Mouse (Mus musculus): ENCODE results near the gene Tlr7. TPM values are rescaled to one million over a fixed set of nuclear protein-coding genes. Genes with fewer than 3 reads are reported as not detected.
A peak's percentile ranks its signal among the peaks of the same experiment; 100 is the strongest.
"Not testable (repeated sequence)": the region's sequence is repeated elsewhere in the genome, so short reads cannot be mapped to it uniquely, and the experiment has no call there.

Gene Tlr7
- total RNA-seq, 2 experiments from 2014 or later, result 4.0 to 4.9 TPM

GRCm38 (mm10) chrX:167302061-167302460 lies 28.3 kb downstream of the Tlr7 start:
- DNase-seq (ENCODE audit: low spot score in 2 of 2), result not testable (repeated sequence)

- DNase-seq (ENCODE audit: low spot score in 2 of 2), result peak; percentile 37 to 80
These were observed 53.4 kb downstream of the Tlr7 start for GRCm38 (mm10) chrX:167276953-167277352.

GRCm38 (mm10) chrX:167276551-167276950 lies 53.8 kb downstream of the Tlr7 start:
- peak in 1 of 2 experiments; percentile 1 for DNase-seq (ENCODE audit: low spot score in 2 of 2)

GRCm38 (mm10) chrX:167264086-167264485 lies 66.3 kb downstream of the Tlr7 start, which contains the start of gene Tlr8:
TSS of gene Tlr8 (minus strand) at chrX:167264329.
- no peak for DNase-seq (ENCODE audit: low spot score in 2 of 2)

GRCm38 (mm10) chrX:167263530-167263929 lies 66.8 kb downstream of the Tlr7 start:
- no peak for DNase-seq (ENCODE audit: low spot score in 2 of 2)

Other genes with a start within 250 kb of the Tlr7 start
- gene Tmsb4x, start 121.2 kb downstream of the Tlr7 start, total RNA-seq (2021), result 1,000 to 10,000 TPM; 1,626 to 1,851 TPM
- under 1 TPM in 1 of 2 experiments, not detected in 1; 0.20 TPM for gene Tlr8, start 66.2 kb downstream of the Tlr7 start, total RNA-seq (2021)
- gene Prps2, start 52.2 kb upstream of the Tlr7 start, total RNA-seq (2021), result 10 to 100 TPM; 24.9 to 27.0 TPM